Mouse (Mus musculus): Measurements from ENCODE around the gene Flt4.
"Not testable (repeated sequence)": the region's sequence is repeated elsewhere in the genome, so short reads cannot be mapped to it uniquely, and the experiment has no call there.

DNA sequence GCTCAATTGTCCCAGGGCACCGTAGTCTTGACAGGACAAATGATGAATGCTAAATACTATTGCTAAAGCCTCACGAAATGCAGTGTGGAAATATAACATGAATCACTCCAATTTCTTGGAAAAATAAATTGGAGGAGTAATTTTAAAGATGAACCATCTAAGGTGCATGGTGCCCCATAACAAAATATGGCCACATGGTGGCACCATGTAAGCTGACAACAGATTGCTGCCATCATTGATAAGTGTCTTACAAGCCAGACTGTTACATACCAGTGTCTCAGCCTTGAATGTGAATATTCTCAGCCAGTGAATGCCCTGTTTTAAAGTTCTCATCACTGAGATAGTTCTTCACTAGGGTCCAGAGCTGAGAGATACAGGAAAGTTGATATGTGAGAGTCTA, 11.9 kb upstream of the Flt4 start:
- TF ChIP-seq CTCF, EP300 (IDR thresholded peaks at IDR 0.05; ENCODE audit: low read depth): not testable (repeated sequence)
